Mouse (Mus musculus): Measurements from ENCODE around the gene Sumo1. TPM values are rescaled to one million over a fixed set of nuclear protein-coding genes. Genes with fewer than 3 reads are reported as not detected.

Gene Sumo1
- polyA plus RNA-seq, 1 experiment: 420 TPM

GRCm38 (mm10) chr1:59606479-59606878, 64.2 kb downstream of the Sumo1 start:
- no peak for TF ChIP-seq POLR2A (IDR thresholded peaks at IDR 0.05; ENCODE audit: insufficient read depth, low read length)
- TF ChIP-seq CTCF (IDR thresholded peaks at IDR 0.05; ENCODE audit: low read depth, low read length): no peak
- no peak for TF ChIP-seq EP300 (IDR thresholded peaks at IDR 0.05; ENCODE audit: insufficient read depth, low read depth, low read length)
- Histone ChIP-seq H3K27ac (ENCODE audit: insufficient read depth, low read length) (no peak overlapping the region), H3K36me3 (ENCODE audit: control insufficient read depth, insufficient read depth, low read length, poor library complexity, severe bottlenecking) (no peaks in the 10 kb centered on the region), H3K27me3 (ENCODE audit: control insufficient read depth, insufficient read depth, low read length, poor library complexity, severe bottlenecking) (no peaks in the 10 kb centered on the region), H3K9ac (ENCODE audit: low read depth, poor library complexity, severe bottlenecking) (no peak overlapping the region), H3K9me3 (replicated peaks; ENCODE audit: control insufficient read depth, insufficient read depth, low read length, poor library complexity, severe bottlenecking) (no peaks in the 10 kb centered on the region), H3K4me3 (ENCODE audit: low read depth, low read length) (peak overlapping the region; percentile 20; the same call in 1 of the 2 replicates), H3K4me1 (ENCODE audit: control insufficient read depth, insufficient read depth, low read length) (peaks cover 1% of the 10 kb centered on the region)

GRCm38 (mm10) chr1:59603893-59604292, 66.7 kb downstream of the Sumo1 start:
- Histone ChIP-seq H3K4me3 (ENCODE audit: low read depth, low read length) (peak overlapping the region; percentile 19; the same call in 1 of the 2 replicates), H3K9ac (ENCODE audit: low read depth, poor library complexity, severe bottlenecking) (no peak overlapping the region)

GRCm38 (mm10) chr1:59603417-59603712, 67.3 kb downstream of the Sumo1 start:
- no peaks in the 10 kb centered on the region for H3K27me3 ChIP-seq (ENCODE audit: control insufficient read depth, insufficient read depth, low read length, poor library complexity, severe bottlenecking)
- no peaks in the 10 kb centered on the region for H3K4me1 ChIP-seq (ENCODE audit: control insufficient read depth, insufficient read depth, low read length)
- no peak overlapping the region for H3K4me3 ChIP-seq (ENCODE audit: low read depth, low read length)
- no peak overlapping the region for H3K9ac ChIP-seq (ENCODE audit: low read depth, poor library complexity, severe bottlenecking)
- no peaks in the 10 kb centered on the region for H3K36me3 ChIP-seq (ENCODE audit: control insufficient read depth, insufficient read depth, low read length, poor library complexity, severe bottlenecking)
- no peak overlapping the region for H3K27ac ChIP-seq (ENCODE audit: insufficient read depth, low read length)
- TF ChIP-seq POLR2A (IDR thresholded peaks at IDR 0.05; ENCODE audit: insufficient read depth, low read length): no peak
- no peak for TF ChIP-seq EP300 (IDR thresholded peaks at IDR 0.05; ENCODE audit: insufficient read depth, low read depth, low read length)
- no peak for TF ChIP-seq CTCF (IDR thresholded peaks at IDR 0.05; ENCODE audit: low read depth, low read length)
- H3K9me3 ChIP-seq (replicated peaks; ENCODE audit: control insufficient read depth, insufficient read depth, low read length, poor library complexity, severe bottlenecking): no peaks in the 10 kb centered on the region

More at GRCm38 (mm10) chr1:59603893-59604292, 66.7 kb downstream of the Sumo1 start:
- no peaks in the 10 kb centered on the region for H3K9me3 ChIP-seq (replicated peaks; ENCODE audit: control insufficient read depth, insufficient read depth, low read length, poor library complexity, severe bottlenecking)
- H3K36me3 ChIP-seq (ENCODE audit: control insufficient read depth, insufficient read depth, low read length, poor library complexity, severe bottlenecking): no peaks in the 10 kb centered on the region
- TF ChIP-seq POLR2A (IDR thresholded peaks at IDR 0.05; ENCODE audit: insufficient read depth, low read length): no peak
- peak; percentile 53 for TF ChIP-seq CTCF (IDR thresholded peaks at IDR 0.05; ENCODE audit: low read depth, low read length)
- TF ChIP-seq EP300 (IDR thresholded peaks at IDR 0.05; ENCODE audit: insufficient read depth, low read depth, low read length): no peak
- no peaks in the 10 kb centered on the region for H3K27me3 ChIP-seq (ENCODE audit: control insufficient read depth, insufficient read depth, low read length, poor library complexity, severe bottlenecking)
- H3K27ac ChIP-seq (ENCODE audit: insufficient read depth, low read length): no peak overlapping the region
- H3K4me1 ChIP-seq (ENCODE audit: control insufficient read depth, insufficient read depth, low read length): no peaks in the 10 kb centered on the region

- no peaks in the 10 kb centered on the region for H3K9me3 ChIP-seq (replicated peaks; ENCODE audit: control insufficient read depth, insufficient read depth, low read length, poor library complexity, severe bottlenecking)
- H3K36me3 ChIP-seq (ENCODE audit: control insufficient read depth, insufficient read depth, low read length, poor library complexity, severe bottlenecking): no peaks in the 10 kb centered on the region
- no peak overlapping the region for H3K27ac ChIP-seq (ENCODE audit: insufficient read depth, low read length)
- no peak for TF ChIP-seq POLR2A (IDR thresholded peaks at IDR 0.05; ENCODE audit: insufficient read depth, low read length)
- no peak for TF ChIP-seq EP300 (IDR thresholded peaks at IDR 0.05; ENCODE audit: insufficient read depth, low read depth, low read length)
- no peak for TF ChIP-seq CTCF (IDR thresholded peaks at IDR 0.05; ENCODE audit: low read depth, low read length)
- H3K4me3 ChIP-seq (ENCODE audit: low read depth, low read length): no peak overlapping the region
- H3K27me3 ChIP-seq (ENCODE audit: control insufficient read depth, insufficient read depth, low read length, poor library complexity, severe bottlenecking): no peaks in the 10 kb centered on the region
- no peak overlapping the region for H3K9ac ChIP-seq (ENCODE audit: low read depth, poor library complexity, severe bottlenecking)
- no peaks in the 10 kb centered on the region for H3K4me1 ChIP-seq (ENCODE audit: control insufficient read depth, insufficient read depth, low read length)
These were observed 67.9 kb downstream of the Sumo1 start for GRCm38 (mm10) chr1:59602531-59603416.

- no peaks in the 10 kb centered on the region for H3K9me3 ChIP-seq (replicated peaks; ENCODE audit: control insufficient read depth, insufficient read depth, low read length, poor library complexity, severe bottlenecking)
- no peaks in the 10 kb centered on the region for H3K4me1 ChIP-seq (ENCODE audit: control insufficient read depth, insufficient read depth, low read length)
- H3K9ac ChIP-seq (ENCODE audit: low read depth, poor library complexity, severe bottlenecking): no peak overlapping the region
- no peaks in the 10 kb centered on the region for H3K27me3 ChIP-seq (ENCODE audit: control insufficient read depth, insufficient read depth, low read length, poor library complexity, severe bottlenecking)
- H3K4me3 ChIP-seq (ENCODE audit: low read depth, low read length): no peak overlapping the region
- TF ChIP-seq CTCF (IDR thresholded peaks at IDR 0.05; ENCODE audit: low read depth, low read length): no peak
- no peak for TF ChIP-seq EP300 (IDR thresholded peaks at IDR 0.05; ENCODE audit: insufficient read depth, low read depth, low read length)
- TF ChIP-seq POLR2A (IDR thresholded peaks at IDR 0.05; ENCODE audit: insufficient read depth, low read length): no peak
- H3K36me3 ChIP-seq (ENCODE audit: control insufficient read depth, insufficient read depth, low read length, poor library complexity, severe bottlenecking): no peaks in the 10 kb centered on the region
- H3K27ac ChIP-seq (ENCODE audit: insufficient read depth, low read length): no peak overlapping the region
These were observed 75.0 kb downstream of the Sumo1 start for GRCm38 (mm10) chr1:59595609-59596008.

- Histone ChIP-seq H3K4me3 (ENCODE audit: low read depth, low read length) (no peak overlapping the region), H3K9me3 (replicated peaks; ENCODE audit: control insufficient read depth, insufficient read depth, low read length, poor library complexity, severe bottlenecking) (no peaks in the 10 kb centered on the region), H3K27ac (ENCODE audit: insufficient read depth, low read length) (no peak overlapping the region), H3K9ac (ENCODE audit: low read depth, poor library complexity, severe bottlenecking) (no peak overlapping the region), H3K36me3 (ENCODE audit: control insufficient read depth, insufficient read depth, low read length, poor library complexity, severe bottlenecking) (no peaks in the 10 kb centered on the region), H3K4me1 (ENCODE audit: control insufficient read depth, insufficient read depth, low read length) (no peaks in the 10 kb centered on the region), H3K27me3 (ENCODE audit: control insufficient read depth, insufficient read depth, low read length, poor library complexity, severe bottlenecking) (no peaks in the 10 kb centered on the region)
- no peak for TF ChIP-seq POLR2A (IDR thresholded peaks at IDR 0.05; ENCODE audit: insufficient read depth, low read length)
- TF ChIP-seq EP300 (IDR thresholded peaks at IDR 0.05; ENCODE audit: insufficient read depth, low read depth, low read length): no peak
- no peak for TF ChIP-seq CTCF (IDR thresholded peaks at IDR 0.05; ENCODE audit: low read depth, low read length)
These were observed 75.9 kb downstream of the Sumo1 start for GRCm38 (mm10) chr1:59594586-59595266.
